Mouse (Mus musculus) left cerebral cortex, adult 8-10 months (tissue): ENCODE data around the gene Ppp1r9b. TPM values are rescaled to one million over a fixed set of nuclear protein-coding genes. Genes with fewer than 3 reads are reported as not detected.
"Not testable (repeated sequence)": the region's sequence is repeated elsewhere in the genome, so short reads cannot be mapped to it uniquely, and the experiment has no call there.

Experiments used
- DNase-seq, 2 experiments: peaks; one replicate each; pipeline ENCODE4 v3.0.0; 2022; ENCODE audit warnings: low spot score in 2 of 2
- total RNA-seq, 4 experiments: library from RNA; stranded (reverse); gene quantifications; 2 replicates each; pipeline ENCODE4 v1.2.4; 2022

Ppp1r9b gene
- 100 to 1,000 TPM; 708 to 774 (median 713) TPM for total RNA-seq

GRCm38 (mm10) chr11:94990749-94991577 is at the start of gene Ppp1r9b:
TSS of gene Ppp1r9b (plus strand) at chr11:94991035.
- peak; percentile 83 to 87 for DNase-seq

- no peak for DNase-seq
Observed at GRCm38 (mm10) chr11:94941121-94941520, 49.7 kb upstream of the Ppp1r9b start.

- no peak for DNase-seq
Observed at GRCm38 (mm10) chr11:94941776-94942175, 49.1 kb upstream of the Ppp1r9b start.

DNA sequence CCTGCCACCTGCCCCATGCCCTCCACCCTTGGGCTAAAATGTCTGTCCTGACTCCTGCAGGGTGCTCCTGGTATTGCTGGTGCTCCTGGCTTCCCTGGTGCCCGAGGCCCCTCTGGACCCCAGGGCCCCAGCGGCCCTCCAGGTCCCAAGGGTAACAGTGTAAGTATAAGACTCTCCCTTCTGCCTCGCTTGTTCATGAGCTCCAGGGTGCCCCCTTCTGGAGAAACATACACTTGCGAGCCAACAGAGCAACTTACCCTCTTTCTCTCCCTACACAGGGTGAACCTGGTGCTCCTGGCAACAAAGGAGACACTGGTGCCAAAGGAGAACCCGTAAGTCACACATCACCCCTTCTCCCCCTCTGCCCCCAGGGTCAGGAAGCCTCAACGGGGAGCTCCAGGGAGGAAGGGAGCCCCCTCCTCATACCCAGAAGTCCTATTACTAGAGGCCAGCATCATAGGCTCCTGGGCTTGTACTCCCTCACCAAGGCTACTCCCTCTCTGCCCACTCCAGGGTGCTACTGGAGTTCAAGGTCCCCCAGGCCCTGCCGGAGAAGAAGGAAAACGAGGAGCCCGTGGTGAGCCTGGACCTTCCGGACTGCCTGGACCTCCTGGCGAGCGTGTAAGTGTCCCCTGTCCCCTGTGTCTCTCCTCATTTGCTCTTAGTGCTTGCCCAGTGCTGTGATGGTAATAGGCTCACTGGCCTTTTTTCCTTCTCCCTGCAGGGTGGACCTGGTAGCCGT is 48.4 kb upstream of the Ppp1r9b start:
- DNase-seq, result no peak

DNA sequence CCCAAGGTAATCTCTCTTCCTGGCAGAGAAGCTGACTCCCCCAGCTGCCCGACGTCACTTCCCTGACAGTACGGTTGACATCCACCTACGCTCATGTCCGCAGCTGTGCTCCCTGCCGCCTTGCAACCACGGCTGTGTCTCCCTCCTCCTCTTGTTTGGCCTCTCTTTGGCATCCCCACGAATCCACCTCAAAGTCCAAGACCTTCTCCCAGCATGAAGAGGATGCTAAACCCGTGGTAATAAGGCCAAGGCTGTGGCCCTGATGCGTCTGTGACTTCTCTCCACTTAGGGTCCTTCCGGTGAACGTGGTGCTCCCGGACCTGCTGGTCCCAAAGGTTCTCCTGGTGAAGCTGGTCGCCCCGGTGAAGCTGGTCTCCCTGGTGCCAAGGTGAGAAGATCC is 47.8 kb upstream of the Ppp1r9b start:
- DNase-seq, result no peak

- no peak for DNase-seq
Observed at GRCm38 (mm10) chr11:94944295-94944694, 46.5 kb upstream of the Ppp1r9b start.

DNA sequence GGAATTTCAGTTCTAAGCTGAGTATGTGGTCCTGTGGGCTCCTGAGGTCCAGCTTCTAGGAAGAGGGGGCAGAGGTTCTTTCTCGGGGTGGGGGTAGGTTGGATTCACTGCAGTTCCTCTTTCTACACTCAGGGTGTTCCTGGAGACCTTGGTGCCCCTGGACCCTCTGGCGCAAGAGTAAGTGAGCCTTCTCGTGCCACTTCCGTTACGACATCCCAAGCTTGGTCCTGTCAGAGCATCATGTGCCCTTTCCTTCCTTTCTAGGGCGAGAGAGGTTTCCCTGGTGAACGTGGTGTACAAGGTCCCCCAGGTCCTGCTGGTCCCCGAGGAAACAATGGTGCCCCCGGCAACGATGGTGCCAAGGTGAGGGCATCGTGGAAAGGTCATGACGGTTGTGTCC is 45.6 kb upstream of the Ppp1r9b start:
- no peak for DNase-seq

GRCm38 (mm10) chr11:94952169-94952568 is 38.7 kb upstream of the Ppp1r9b start:
- no peak for DNase-seq

DNA sequence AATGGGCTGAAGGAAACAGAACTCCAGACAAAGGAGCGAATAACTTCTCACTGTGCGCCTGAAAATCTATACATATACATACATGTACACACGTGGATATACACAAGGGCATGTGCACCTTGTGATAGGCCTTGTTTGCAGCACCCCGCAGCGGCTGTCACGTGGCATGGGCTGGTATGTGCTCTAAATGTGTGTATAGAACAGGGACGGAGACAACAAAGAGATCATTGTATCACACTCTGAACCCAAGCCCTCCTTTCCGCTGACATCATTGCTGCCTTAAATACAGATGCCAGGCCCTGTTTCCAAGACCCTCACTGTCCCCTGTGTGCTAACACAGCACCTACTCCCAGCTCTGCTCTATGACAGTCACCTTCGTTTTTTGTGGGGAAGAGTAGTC is 35.7 kb upstream of the Ppp1r9b start:
- no peak for DNase-seq

GRCm38 (mm10) chr11:94957693-94958064 is 33.2 kb upstream of the Ppp1r9b start:
- no peak for DNase-seq

DNA sequence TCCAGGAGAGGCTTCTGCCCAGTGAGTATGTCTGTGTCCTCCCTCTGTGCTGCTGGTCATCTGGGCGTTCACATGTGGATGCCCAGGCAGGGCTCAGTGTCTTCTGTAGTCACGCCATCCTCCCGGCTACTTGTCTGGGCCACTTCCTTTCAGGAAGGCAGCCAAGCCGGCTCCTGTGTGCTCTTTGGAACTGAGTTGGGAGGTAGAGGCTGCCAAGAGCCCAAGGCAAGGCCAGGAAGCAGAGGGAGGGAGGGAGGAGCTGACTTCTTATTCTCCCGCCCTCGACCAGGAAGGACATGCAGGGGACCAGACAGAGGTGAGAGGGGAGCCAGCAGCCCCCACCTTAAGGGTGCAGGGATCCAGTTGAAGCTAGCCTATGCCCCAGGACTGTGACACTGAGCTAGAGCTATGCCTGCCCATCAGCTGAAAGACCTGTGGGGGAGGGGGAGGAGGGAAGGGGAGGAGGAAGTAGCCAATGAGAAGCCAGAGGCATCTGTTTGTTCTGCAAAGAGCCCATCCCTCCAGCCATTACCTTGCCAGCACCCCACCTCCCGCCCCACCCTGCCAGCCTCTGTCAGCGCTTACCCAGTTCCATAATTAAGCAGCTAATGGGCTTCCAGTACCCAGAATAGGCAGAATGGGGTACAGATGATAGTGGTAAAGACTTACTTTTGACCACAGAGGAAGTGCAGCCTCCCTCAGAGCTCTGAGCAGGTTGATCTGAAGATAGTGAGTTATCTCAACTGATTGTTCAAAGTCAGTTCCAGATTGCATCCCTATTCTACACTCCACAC is 32.6 kb upstream of the Ppp1r9b start:
- no peak for DNase-seq

- DNase-seq, result no peak
Observed at GRCm38 (mm10) chr11:94962534-94963101, 28.2 kb upstream of the Ppp1r9b start.

GRCm38 (mm10) chr11:94967419-94967818 is 23.4 kb upstream of the Ppp1r9b start, which contains the start of gene Hils1:
TSS of gene Hils1 (plus strand) at chr11:94967593.
- DNase-seq, result no peak

DNA sequence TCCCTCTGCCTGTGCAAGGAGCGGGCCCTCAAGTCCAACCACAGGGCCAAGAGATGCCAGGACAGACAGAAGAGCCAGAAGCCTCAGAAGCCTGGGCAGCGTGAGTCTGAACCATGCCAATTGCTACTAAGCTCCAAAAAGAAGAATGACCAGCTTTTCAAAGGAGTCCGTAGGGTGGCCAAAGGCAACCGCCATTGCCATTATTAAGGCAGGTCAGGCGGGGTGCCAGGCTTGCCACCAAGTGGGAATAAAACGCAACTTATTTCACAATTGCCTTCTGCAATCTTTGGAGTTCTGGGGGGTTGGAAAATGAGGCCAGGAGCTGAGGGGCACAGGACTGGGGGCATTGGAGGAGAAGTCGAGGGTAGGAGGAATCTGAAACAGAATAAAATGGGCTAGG is 22.6 kb upstream of the Ppp1r9b start:
- DNase-seq, result no peak

DNA sequence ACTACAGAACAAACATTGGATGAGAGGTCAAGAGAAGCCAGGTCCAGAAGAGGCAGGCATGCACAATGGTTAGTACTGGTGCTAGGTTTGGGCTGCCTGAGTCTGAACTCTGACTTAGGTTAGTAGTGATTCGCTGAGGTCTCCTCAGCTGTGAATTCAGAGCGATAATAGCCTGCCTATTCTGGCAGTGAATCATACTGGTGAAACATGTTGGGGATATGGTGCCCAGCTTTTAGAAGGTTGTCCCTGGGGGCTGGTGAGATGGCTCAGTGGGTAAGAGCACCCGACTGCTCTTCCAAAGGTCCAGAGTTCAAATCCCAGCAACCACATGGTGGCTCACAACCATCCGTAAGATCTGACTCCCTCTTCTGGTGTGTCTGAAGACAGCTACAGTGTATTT is 21.1 kb upstream of the Ppp1r9b start:
- DNase-seq, result not testable (repeated sequence)

- DNase-seq, result peak in 1 of 2 experiments; percentile 63
Observed at GRCm38 (mm10) chr11:94970210-94970943, 20.5 kb upstream of the Ppp1r9b start.

GRCm38 (mm10) chr11:94971895-94972615 is 18.8 kb upstream of the Ppp1r9b start:
- DNase-seq, result no peak

DNA sequence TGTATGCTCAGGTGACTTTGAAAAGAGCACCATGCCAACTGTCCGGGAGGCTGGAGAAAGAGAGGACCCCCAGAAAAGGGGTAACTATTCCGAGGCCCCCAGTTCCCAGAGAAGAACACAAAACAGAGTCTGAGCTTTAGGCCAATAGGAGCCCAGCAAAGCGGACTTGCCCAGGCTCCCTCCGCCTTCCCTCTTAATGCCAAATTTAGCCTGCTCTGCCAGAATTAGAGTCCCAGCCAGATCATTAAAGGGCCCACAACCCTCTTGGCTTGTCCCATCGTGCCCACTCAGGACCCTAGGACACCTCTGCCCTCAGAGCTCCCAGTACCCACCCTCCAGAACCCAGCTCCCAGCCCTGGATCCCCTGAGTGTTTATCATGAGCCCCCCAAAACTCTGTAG is 17.9 kb upstream of the Ppp1r9b start:
- no peak for DNase-seq

GRCm38 (mm10) chr11:94973313-94973712 is 17.5 kb upstream of the Ppp1r9b start:
- no peak for DNase-seq

GRCm38 (mm10) chr11:94974951-94975350 is 15.9 kb upstream of the Ppp1r9b start:
- DNase-seq, result no peak
